Mouse (Mus musculus) heart, embryonic 13.5 days (tissue): Measurements from ENCODE around the gene Tldc2. TPM values are rescaled to one million over a fixed set of nuclear protein-coding genes. Genes with fewer than 3 reads are reported as not detected.

Experiments used
- ATAC-seq: fragments of 200-750 bp; cut with Nextera tagmentation; 2 replicates; pipeline ENCODE4 v1.8.0; 2017; ENCODE audit warnings: moderate TSS enrichment; ENCODE audit not compliant: insufficient number of reproducible peaks, low FRiP score, low TSS enrichment; ENCODE audit errors: extremely low read depth
- H3K27ac ChIP-seq: fragments of 300-500 bp; sonication (generic); replicated peaks from 2 replicates; pipeline ENCODE4 v1.5.1; 2015; ENCODE audit warnings: moderate library complexity, mild to moderate bottlenecking, inconsistent platforms
- H3K27me3 ChIP-seq: fragments of 300-500 bp; sonication (generic); replicated peaks from 2 replicates; pipeline ENCODE4 v1.6.1; 2015; ENCODE audit warnings: mild to moderate bottlenecking, inconsistent platforms
- H3K36me3 ChIP-seq: fragments of 300-500 bp; sonication (generic); 2 replicates; pipeline ENCODE4 v1.6.1; 2015; ENCODE audit warnings: mild to moderate bottlenecking, inconsistent platforms
- H3K4me1 ChIP-seq: fragments of 300-500 bp; sonication (generic); 2 replicates; pipeline ENCODE4 v1.6.1; 2015; ENCODE audit warnings: inconsistent platforms
- H3K4me2 ChIP-seq: fragments of 300-500 bp; sonication (generic); 2 replicates; pipeline ENCODE4 v1.6.1; 2015; ENCODE audit warnings: inconsistent platforms, mild to moderate bottlenecking, moderate library complexity
- H3K4me3 ChIP-seq: fragments of 300-500 bp; sonication (generic); 2 replicates; pipeline ENCODE4 v1.5.1; 2015; ENCODE audit warnings: moderate library complexity, mild to moderate bottlenecking, inconsistent platforms
- H3K9ac ChIP-seq: fragments of 300-500 bp; sonication (generic); 2 replicates; pipeline ENCODE4 v1.6.1; 2015; ENCODE audit warnings: inconsistent platforms, mild to moderate bottlenecking, moderate library complexity
- H3K9me3 ChIP-seq: fragments of 300-500 bp; sonication (generic); 2 replicates; pipeline ENCODE4 v1.6.1; 2016; ENCODE audit warnings: inconsistent platforms
- WGBS: fragments of 180-500 bp; shearing (Covaris S2); methylation state at CpG from one replicate; pipeline ENCODE4 v1.1.7; 2015; ENCODE audit warnings: mixed read lengths; 5-methylcytosine and 5-hydroxymethylcytosine counted together
- polyA plus RNA-seq: library from polyadenylated mRNA; unstranded; fragments of >200 nt; fragmentation: Nextera tagmentation; extraction: Ambion mirVana; gene quantifications from 2 replicates; pipeline ENCODE4 v1.2.1, GENCODE M21; 2015

Tldc2 gene
- polyA plus RNA-seq, 1 experiment from 2014 or later, result not detected

- Histone ChIP-seq H3K9ac (no peak overlapping the region), H3K4me3 (no peak overlapping the region), H3K27me3 (no peaks in the 10 kb centered on the region), H3K27ac (no peak overlapping the region), H3K4me1 (peaks cover 58% of the 10 kb centered on the region), H3K4me2 (no peak overlapping the region), H3K36me3 (peaks cover 41% of the 10 kb centered on the region), H3K9me3 (no peaks in the 10 kb centered on the region)
- no peak for ATAC-seq
- 86% methylated on average over 11 of the region's 11 CpGs for WGBS
Measured at GRCm38 (mm10) chr2:157060557-157061305, 26.1 kb upstream of the Tldc2 start.

- H3K4me1 ChIP-seq, result peaks cover 70% of the 10 kb centered on the region
- peak overlapping the region; percentile 34; the same call in 1 of the 2 replicates for H3K9ac ChIP-seq
- H3K27me3 ChIP-seq, result no peaks in the 10 kb centered on the region
- no peaks in the 10 kb centered on the region for H3K9me3 ChIP-seq
- H3K4me3 ChIP-seq, result no peak overlapping the region
- no peak for ATAC-seq
- H3K27ac ChIP-seq, result peak overlapping the region; percentile 29
- H3K36me3 ChIP-seq, result peaks cover 25% of the 10 kb centered on the region
- WGBS, result 57% methylated on average over 4 of the region's 4 CpGs
- no peak overlapping the region for H3K4me2 ChIP-seq
Measured at GRCm38 (mm10) chr2:157063241-157063700, 23.6 kb upstream of the Tldc2 start.

GRCm38 (mm10) chr2:157064136-157064535, 22.7 kb upstream of the Tldc2 start:
- Histone ChIP-seq H3K9ac (peak overlapping the region; percentile 58), H3K4me3 (no peak overlapping the region), H3K4me1 (peaks cover 70% of the 10 kb centered on the region), H3K27ac (peak overlapping the region; percentile 93; the same call in 1 of the 2 replicates), H3K9me3 (no peaks in the 10 kb centered on the region), H3K27me3 (no peaks in the 10 kb centered on the region), H3K36me3 (peaks cover 24% of the 10 kb centered on the region), H3K4me2 (no peak overlapping the region)
- no peak for ATAC-seq
- WGBS, result 61% methylated on average over 7 of the region's 7 CpGs

DNA sequence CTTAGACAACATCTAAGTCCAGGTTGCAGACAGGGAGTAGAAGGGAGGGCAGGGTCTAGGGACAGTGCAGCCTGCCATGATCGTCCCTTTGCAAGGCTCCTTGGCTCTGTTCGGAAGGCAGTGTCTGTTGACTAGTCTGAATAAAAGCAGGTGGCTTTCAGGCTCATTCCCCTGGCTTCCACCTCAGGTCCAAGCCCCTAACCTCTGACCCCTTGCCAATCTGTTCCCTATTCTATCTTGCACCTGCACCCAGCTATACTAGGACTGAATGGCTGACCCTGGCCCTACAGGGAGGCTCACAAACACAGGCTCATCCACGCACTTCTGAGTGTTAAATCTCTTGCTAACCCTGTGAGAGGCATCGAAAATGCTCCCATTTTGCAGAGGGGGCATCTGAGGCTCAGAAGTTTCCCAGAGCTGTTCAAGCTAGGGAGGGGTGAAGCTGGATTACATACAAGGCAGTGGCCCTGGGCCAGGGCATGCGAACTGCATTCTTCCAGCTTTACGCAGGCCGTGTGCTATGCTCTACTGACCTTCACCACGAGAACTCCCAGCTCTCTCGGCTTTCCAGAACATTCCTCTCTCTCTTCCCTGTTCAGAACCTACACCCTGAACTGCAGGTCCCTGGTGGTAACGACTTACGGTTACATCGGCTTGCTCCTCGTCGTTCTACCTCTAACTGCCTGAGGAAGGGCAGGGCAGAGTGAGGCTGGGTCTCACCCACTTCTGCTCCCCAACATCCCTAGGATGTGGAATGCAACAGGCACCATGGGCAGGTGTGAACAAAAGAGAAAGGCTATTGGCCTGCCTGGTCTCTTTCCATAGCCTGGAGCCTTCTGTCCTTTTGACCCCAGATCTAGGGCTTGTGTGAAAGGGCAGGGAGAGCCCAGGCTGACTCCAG, 21.6 kb upstream of the Tldc2 start:
- ATAC-seq, result no peak

DNA sequence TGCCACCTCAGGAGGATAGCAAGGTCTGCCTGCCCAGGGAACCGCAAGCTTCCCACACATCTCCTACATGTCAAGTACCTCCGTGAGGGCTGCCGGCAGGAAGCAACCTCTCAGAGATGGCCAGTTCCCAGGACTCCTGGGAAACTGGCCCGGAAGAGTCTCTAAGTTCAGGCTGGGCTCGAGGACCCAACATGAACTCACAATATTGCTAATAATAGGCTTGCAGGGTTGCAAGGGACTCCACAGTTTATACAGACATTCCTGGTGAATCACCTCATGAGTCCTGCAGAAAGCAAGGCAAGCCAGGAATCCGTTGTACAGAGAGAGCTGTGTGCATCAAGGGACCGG, 21.0 kb upstream of the Tldc2 start:
- Histone ChIP-seq H3K9ac (peak overlapping the region; percentile 30), H3K36me3 (0 out of 2 replicates have a peak, but pooled peaks cover 9% of the 10 kb centered on the region), H3K27me3 (no peaks in the 10 kb centered on the region), H3K4me2 (peak overlapping the region; percentile 27), H3K9me3 (no peaks in the 10 kb centered on the region), H3K4me3 (no peak overlapping the region), H3K27ac (peak overlapping the region; percentile 93), H3K4me1 (peaks cover 80% of the 10 kb centered on the region)
- WGBS, result 25% methylated on average over 7 of the region's 7 CpGs
- no peak for ATAC-seq

More for the DNA sequence above, 21.6 kb upstream of the Tldc2 start:
- 67% methylated on average over 14 of the region's 14 CpGs for WGBS
- Histone ChIP-seq H3K36me3 (peaks cover 13% of the 10 kb centered on the region), H3K9me3 (no peaks in the 10 kb centered on the region), H3K4me2 (peak overlapping the region; percentile 27), H3K27me3 (no peaks in the 10 kb centered on the region), H3K4me3 (no peak overlapping the region), H3K27ac (peak overlapping the region; percentile 93), H3K4me1 (peaks cover 74% of the 10 kb centered on the region), H3K9ac (peak overlapping the region; percentile 30)

DNA sequence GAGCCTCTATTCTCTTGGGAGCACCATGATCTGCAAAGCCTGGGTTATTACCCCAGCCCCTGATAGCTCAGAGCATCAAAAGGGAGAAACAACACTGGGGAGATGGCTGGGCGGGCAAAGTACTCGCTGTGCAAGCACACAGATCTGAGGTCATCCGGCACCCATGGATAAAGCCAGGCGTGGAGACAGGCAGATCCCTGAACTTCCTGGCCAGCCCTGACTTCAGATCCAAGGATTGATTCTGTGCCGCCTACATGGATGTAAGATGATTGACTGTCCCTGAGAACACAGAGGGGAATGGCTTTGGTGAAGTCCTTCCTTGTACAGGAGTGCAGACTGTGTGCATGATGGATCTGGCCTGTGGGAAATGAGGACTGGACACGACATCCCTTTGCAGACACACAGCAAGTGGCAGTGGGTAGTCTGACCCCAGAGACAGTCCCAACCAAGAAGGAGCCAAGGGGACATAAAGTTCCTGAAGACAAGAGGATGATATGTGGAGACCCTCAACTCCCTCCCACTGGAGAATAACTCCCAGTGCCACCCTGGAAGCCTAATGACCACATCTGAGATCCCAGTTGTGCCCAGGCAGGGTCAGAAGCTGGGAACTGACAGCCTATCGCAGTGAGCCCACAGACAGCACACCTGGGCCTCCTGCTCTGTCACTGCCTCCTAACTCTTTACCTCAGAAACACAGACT, 20.0 kb upstream of the Tldc2 start:
- Histone ChIP-seq H3K9ac (0 out of 2 replicates have a peak overlapping the region, but pooled peaks have one; percentile 29), H3K9me3 (no peaks in the 10 kb centered on the region), H3K36me3 (0 out of 2 replicates have a peak, but pooled peaks cover 4% of the 10 kb centered on the region), H3K4me1 (peaks cover 91% of the 10 kb centered on the region), H3K4me3 (no peak overlapping the region), H3K27me3 (no peaks in the 10 kb centered on the region), H3K4me2 (no peak overlapping the region), H3K27ac (peak overlapping the region; percentile 93)
- no peak for ATAC-seq
- WGBS, result 73% methylated on average over 7 of the region's 7 CpGs

DNA sequence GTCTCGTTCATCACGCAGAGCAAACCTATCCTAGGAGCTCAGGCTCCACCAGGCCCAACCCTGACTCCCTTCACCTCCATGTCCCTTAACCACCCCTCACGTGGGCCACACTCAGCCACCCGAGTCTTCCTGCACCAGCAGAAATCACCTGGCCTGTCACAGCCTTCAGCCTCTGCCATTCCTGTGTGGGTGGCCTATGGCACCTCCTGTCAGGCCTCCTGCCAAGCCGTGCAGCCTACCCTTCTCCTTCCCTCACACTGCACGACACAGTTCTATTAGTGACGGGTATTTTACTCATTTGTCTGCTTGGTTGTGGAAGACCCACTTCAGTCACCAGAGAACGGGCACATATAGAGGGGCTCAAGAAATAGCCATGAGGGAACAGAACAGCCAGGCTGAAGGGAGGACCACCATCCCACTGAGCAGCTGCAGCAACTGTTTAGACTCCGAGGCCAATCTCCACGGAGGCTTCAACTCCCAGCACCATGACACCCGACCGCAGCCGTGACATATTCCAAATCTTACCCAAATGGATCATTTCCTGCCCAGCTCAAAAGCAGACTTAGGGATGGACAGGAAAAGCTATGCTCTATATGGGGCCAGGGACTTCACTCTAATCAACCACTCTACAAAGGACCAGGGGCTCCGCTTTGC, 18.0 kb upstream of the Tldc2 start:
- 68% methylated on average over 14 of the region's 14 CpGs for WGBS
- H3K36me3 ChIP-seq, result peaks cover 16% of the 10 kb centered on the region
- no peaks in the 10 kb centered on the region for H3K27me3 ChIP-seq
- H3K4me2 ChIP-seq, result peak overlapping the region; percentile 51
- peak overlapping the region; percentile 77 for H3K9ac ChIP-seq
- H3K27ac ChIP-seq, result peak overlapping the region; percentile 96
- no peaks in the 10 kb centered on the region for H3K9me3 ChIP-seq
- ATAC-seq, result no peak
- no peak overlapping the region for H3K4me3 ChIP-seq
- peaks cover 100% of the 10 kb centered on the region for H3K4me1 ChIP-seq

- Histone ChIP-seq H3K9me3 (no peaks in the 10 kb centered on the region), H3K4me1 (peaks cover 100% of the 10 kb centered on the region), H3K27me3 (no peaks in the 10 kb centered on the region), H3K9ac (peak overlapping the region; percentile 77), H3K4me2 (peak overlapping the region; percentile 51), H3K36me3 (peaks cover 13% of the 10 kb centered on the region), H3K27ac (peak overlapping the region; percentile 96), H3K4me3 (no peak overlapping the region)
- ATAC-seq, result no peak
- 34% methylated on average over 3 of the region's 3 CpGs for WGBS
Measured at GRCm38 (mm10) chr2:157069355-157069735, 17.5 kb upstream of the Tldc2 start.

DNA sequence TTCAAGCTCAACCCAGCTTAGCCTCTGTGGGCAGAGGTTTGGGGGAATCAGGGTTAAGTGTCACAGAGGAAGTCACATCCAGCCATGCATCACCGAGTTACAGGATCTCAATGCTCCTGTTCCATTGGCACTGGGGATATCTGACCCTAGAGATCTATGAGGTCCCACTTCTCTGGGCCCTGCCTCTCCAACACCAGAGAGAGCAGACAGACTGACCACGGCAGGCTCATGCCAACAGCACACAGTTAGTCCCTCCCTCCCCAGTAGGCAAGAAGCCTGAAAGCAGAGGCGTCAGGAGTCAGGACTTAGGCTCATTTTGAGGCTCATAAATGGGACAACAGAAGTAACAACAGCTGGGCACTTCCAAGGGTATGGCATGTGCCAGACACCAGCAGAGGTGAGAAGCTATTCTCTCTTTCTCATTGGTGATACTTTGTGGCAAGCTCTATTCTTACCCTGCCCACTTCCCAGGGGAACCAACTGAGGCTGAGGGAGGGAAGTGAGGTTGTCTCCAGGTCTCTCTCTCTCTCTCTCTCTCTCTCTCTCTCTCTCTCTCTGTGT, 17.0 kb upstream of the Tldc2 start:
- WGBS, result 21% methylated on average over 3 of the region's 3 CpGs
- H3K9ac ChIP-seq, result peak overlapping the region; percentile 77

DNA sequence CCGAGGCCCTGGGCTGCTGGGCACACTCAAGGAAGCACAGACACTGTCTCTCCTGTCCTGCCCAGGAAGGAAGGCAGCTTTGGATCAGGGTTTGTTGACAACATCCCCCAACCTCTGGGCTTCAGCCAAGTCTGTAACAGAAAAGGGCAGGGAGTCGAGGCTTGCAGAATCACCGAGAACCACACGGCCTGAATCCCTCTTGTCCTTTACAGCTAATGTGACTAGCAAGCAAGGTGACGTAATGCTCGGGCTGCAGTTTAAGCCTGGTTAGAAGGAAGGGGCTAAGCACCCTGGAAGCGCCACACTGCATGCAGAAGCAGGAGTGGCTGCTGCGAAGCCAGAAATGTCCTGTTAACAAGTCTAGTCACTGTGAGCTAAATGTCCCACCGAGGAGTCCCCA, 16.5 kb upstream of the Tldc2 start:
- peaks cover 100% of the 10 kb centered on the region for H3K4me1 ChIP-seq
- H3K27ac ChIP-seq, result peak overlapping the region; percentile 96
- WGBS, result 9% methylated on average over 9 of the region's 9 CpGs
- H3K9ac ChIP-seq, result peak overlapping the region; percentile 77
- H3K4me3 ChIP-seq, result no peak overlapping the region
- no peaks in the 10 kb centered on the region for H3K9me3 ChIP-seq
- no peak for ATAC-seq
- H3K4me2 ChIP-seq, result peak overlapping the region; percentile 51
- H3K27me3 ChIP-seq, result no peaks in the 10 kb centered on the region
- H3K36me3 ChIP-seq, result peaks cover 12% of the 10 kb centered on the region

More for the DNA sequence above, 17.0 kb upstream of the Tldc2 start:
- Histone ChIP-seq H3K9me3 (no peaks in the 10 kb centered on the region), H3K4me1 (peaks cover 100% of the 10 kb centered on the region), H3K27me3 (no peaks in the 10 kb centered on the region), H3K36me3 (peaks cover 12% of the 10 kb centered on the region), H3K4me3 (no peak overlapping the region), H3K4me2 (peak overlapping the region; percentile 51), H3K27ac (peak overlapping the region; percentile 96)
- ATAC-seq, result no peak
